Mouse (Mus musculus) intestine, embryonic 14.5 days (tissue): ENCODE data around the gene Rgs3. TPM values are rescaled to one million over a fixed set of nuclear protein-coding genes. Genes with fewer than 3 reads are reported as not detected.

Experiments
- ATAC-seq: fragments of 200-750 bp; cut with Nextera tagmentation; replicated peaks from 2 replicates; pipeline ENCODE4 v1.8.0; 2017; ENCODE audit warnings: low read depth, moderate number of reproducible peaks, moderate TSS enrichment, moderate library complexity; ENCODE audit not compliant: low FRiP score, low TSS enrichment
- DNase-seq: peaks from one replicate; pipeline ENCODE4 v3.0.0-alpha.2; 2018; ENCODE audit warnings: low spot score
- H3K27ac ChIP-seq: fragments of 300-500 bp; sonication (generic); 2 replicates; pipeline ENCODE4 v1.5.1; 2014; ENCODE audit warnings: low read depth, mild to moderate bottlenecking, control low read depth
- H3K27me3 ChIP-seq: fragments of 300-500 bp; sonication (generic); replicated peaks from 2 replicates; pipeline ENCODE4 v1.6.1; 2014; ENCODE audit warnings: low read length, control low read depth; ENCODE audit not compliant: control insufficient read depth, insufficient read depth
- H3K36me3 ChIP-seq: fragments of 300-500 bp; sonication (generic); 2 replicates; pipeline ENCODE4 v1.6.1; 2014; ENCODE audit warnings: low read length, control low read depth; ENCODE audit not compliant: control insufficient read depth, insufficient read depth
- H3K4me1 ChIP-seq: fragments of 300-500 bp; sonication (generic); replicated peaks from 2 replicates; pipeline ENCODE4 v1.6.1; 2014; ENCODE audit warnings: low read length, control low read depth, mixed read lengths; ENCODE audit not compliant: control insufficient read depth, insufficient read depth
- H3K4me2 ChIP-seq: fragments of 300-500 bp; sonication (generic); 2 replicates; pipeline ENCODE4 v1.6.1; 2014; ENCODE audit warnings: low read length
- H3K4me3 ChIP-seq: fragments of 300-500 bp; sonication (generic); 2 replicates; pipeline ENCODE4 v1.5.1; 2014; ENCODE audit warnings: low read depth, low read length, control low read depth, mixed read lengths
- H3K9ac ChIP-seq: fragments of 300-500 bp; sonication (generic); 2 replicates; pipeline ENCODE4 v1.6.1; 2014; ENCODE audit warnings: mild to moderate bottlenecking, low read length
- H3K9me3 ChIP-seq: fragments of 300-500 bp; sonication (generic); 2 replicates; pipeline ENCODE4 v1.6.1; 2016; ENCODE audit warnings: low read length, control low read depth; ENCODE audit not compliant: control insufficient read depth
- WGBS: fragments of 180-500 bp; shearing (Covaris S2); extraction: QIAGEN DNeasy Blood & Tissue Kit; methylation state at CpG from one replicate; pipeline ENCODE4 v1.1.7; 2014; 5-methylcytosine and 5-hydroxymethylcytosine counted together
- polyA plus RNA-seq: library from polyadenylated mRNA; unstranded; fragments of >200 nt; fragmentation: Nextera tagmentation; extraction: Ambion mirVana; gene quantifications from 2 replicates; pipeline ENCODE4 v1.2.1, GENCODE M21; 2014

Rgs3 gene
- polyA plus RNA-seq, 1 experiment from 2014 or later = 35.0 TPM

GRCm38 (mm10) chr4:62561630-62562001 is 2.0 kb downstream of the Rgs3 start:
- H3K4me2 ChIP-seq = no peak overlapping the region
- H3K4me1 ChIP-seq = 0 out of 2 replicates have a peak, but pooled peaks cover 9% of the 10 kb centered on the region
- WGBS = 60% methylated on average over 3 of the region's 3 CpGs
- H3K36me3 ChIP-seq = no peaks in the 10 kb centered on the region
- H3K27ac ChIP-seq = no peak overlapping the region
- no peak for DNase-seq
- no peaks in the 10 kb centered on the region for H3K27me3 ChIP-seq
- no peak for ATAC-seq
- H3K9me3 ChIP-seq = no peaks in the 10 kb centered on the region
- no peak overlapping the region for H3K4me3 ChIP-seq
- no peak overlapping the region for H3K9ac ChIP-seq

- H3K4me1 ChIP-seq = 0 out of 2 replicates have a peak, but pooled peaks cover 9% of the 10 kb centered on the region
- no peaks in the 10 kb centered on the region for H3K36me3 ChIP-seq
- ATAC-seq (no peak), DNase-seq (no peak)
- WGBS = 63% methylated on average over 4 of the region's 4 CpGs
- no peak overlapping the region for H3K9ac ChIP-seq
- H3K27ac ChIP-seq = no peak overlapping the region
- no peak overlapping the region for H3K4me2 ChIP-seq
- no peaks in the 10 kb centered on the region for H3K9me3 ChIP-seq
- H3K27me3 ChIP-seq = no peaks in the 10 kb centered on the region
- H3K4me3 ChIP-seq = no peak overlapping the region
Measured at GRCm38 (mm10) chr4:62562006-62562405, 2.4 kb downstream of the Rgs3 start.

GRCm38 (mm10) chr4:62566530-62566929 is 6.9 kb downstream of the Rgs3 start:
- H3K36me3 ChIP-seq = no peaks in the 10 kb centered on the region
- ATAC-seq = no peak
- no peaks in the 10 kb centered on the region for H3K27me3 ChIP-seq
- no peaks in the 10 kb centered on the region for H3K9me3 ChIP-seq
- no peak overlapping the region for H3K9ac ChIP-seq
- 48% methylated on average over 4 of the region's 4 CpGs for WGBS
- 0 out of 2 replicates have a peak, but pooled peaks cover 15% of the 10 kb centered on the region for H3K4me1 ChIP-seq
- H3K4me2 ChIP-seq = no peak overlapping the region
- H3K27ac ChIP-seq = no peak overlapping the region
- no peak for DNase-seq
- H3K4me3 ChIP-seq = no peak overlapping the region

GRCm38 (mm10) chr4:62567696-62568095 is 8.0 kb downstream of the Rgs3 start:
- Histone ChIP-seq H3K4me3 (no peak overlapping the region), H3K4me1 (0 out of 2 replicates have a peak, but pooled peaks cover 15% of the 10 kb centered on the region), H3K9me3 (no peaks in the 10 kb centered on the region), H3K4me2 (no peak overlapping the region), H3K27ac (no peak overlapping the region), H3K27me3 (no peaks in the 10 kb centered on the region), H3K9ac (no peak overlapping the region), H3K36me3 (no peaks in the 10 kb centered on the region)
- no peak for DNase-seq
- ATAC-seq = no peak
- WGBS = 89% methylated on average over 6 of the region's 6 CpGs

- H3K4me3 ChIP-seq = no peak overlapping the region
- no peak overlapping the region for H3K27ac ChIP-seq
- no peak for ATAC-seq
- no peak overlapping the region for H3K4me2 ChIP-seq
- H3K27me3 ChIP-seq = no peaks in the 10 kb centered on the region
- H3K9me3 ChIP-seq = no peaks in the 10 kb centered on the region
- no peaks in the 10 kb centered on the region for H3K36me3 ChIP-seq
- 0 out of 2 replicates have a peak, but pooled peaks cover 15% of the 10 kb centered on the region for H3K4me1 ChIP-seq
- 100% methylated on average over 1 of the region's 1 CpGs for WGBS
- no peak overlapping the region for H3K9ac ChIP-seq
- DNase-seq = no peak
Measured at GRCm38 (mm10) chr4:62568359-62568758, 8.7 kb downstream of the Rgs3 start.

- Histone ChIP-seq H3K9me3 (no peaks in the 10 kb centered on the region), H3K9ac (no peak overlapping the region), H3K4me2 (no peak overlapping the region), H3K4me1 (0 out of 2 replicates have a peak, but pooled peaks cover 15% of the 10 kb centered on the region), H3K27ac (no peak overlapping the region), H3K4me3 (no peak overlapping the region), H3K36me3 (no peaks in the 10 kb centered on the region), H3K27me3 (no peaks in the 10 kb centered on the region)
- no peak for ATAC-seq
- DNase-seq = no peak
- WGBS = 90% methylated on average over 5 of the region's 5 CpGs
Measured at GRCm38 (mm10) chr4:62569603-62570002, 10.0 kb downstream of the Rgs3 start.

GRCm38 (mm10) chr4:62570029-62570428 is 10.4 kb downstream of the Rgs3 start:
- H3K27ac ChIP-seq = no peak overlapping the region; the same call in 1 of the 2 replicates
- 38% methylated on average over 5 of the region's 5 CpGs for WGBS
- ATAC-seq = 0 out of 2 replicates have a peak, but pooled peaks have one; percentile 40

GRCm38 (mm10) chr4:62582365-62583264 is 23.0 kb downstream of the Rgs3 start:
- H3K36me3 ChIP-seq = no peaks in the 10 kb centered on the region
- peaks cover 6% of the 10 kb centered on the region; the same call in 1 of the 2 replicates for H3K4me1 ChIP-seq
- peak overlapping the region; percentile 40; the same call in 1 of the 2 replicates for H3K4me3 ChIP-seq
- DNase-seq (peak; percentile 73), ATAC-seq (peak; percentile 77)
- 23% methylated on average over 18 of the region's 18 CpGs for WGBS
- H3K27ac ChIP-seq = no peak overlapping the region
- peak overlapping the region; percentile 69 for H3K4me2 ChIP-seq
- peaks cover 24% of the 10 kb centered on the region for H3K27me3 ChIP-seq
- no peaks in the 10 kb centered on the region for H3K9me3 ChIP-seq
- peak overlapping the region; percentile 42; the same call in 1 of the 2 replicates for H3K9ac ChIP-seq

More at GRCm38 (mm10) chr4:62570029-62570428, 10.4 kb downstream of the Rgs3 start:
- no peak for DNase-seq
- H3K9ac ChIP-seq = no peak overlapping the region
- 0 out of 2 replicates have a peak, but pooled peaks cover 12% of the 10 kb centered on the region for H3K4me1 ChIP-seq
- H3K36me3 ChIP-seq = no peaks in the 10 kb centered on the region
- no peak overlapping the region for H3K4me3 ChIP-seq
- no peaks in the 10 kb centered on the region for H3K9me3 ChIP-seq
- H3K4me2 ChIP-seq = no peak overlapping the region
- H3K27me3 ChIP-seq = no peaks in the 10 kb centered on the region
